Mouse (Mus musculus) gastrocnemius, postnatal 14 days (tissue): ENCODE data around the gene Zfp963. TPM values are rescaled to one million over a fixed set of nuclear protein-coding genes. Genes with fewer than 3 reads are reported as not detected.
A peak's percentile ranks its signal among the peaks of the same experiment; 100 is the strongest.
"Not testable (repeated sequence)": the region's sequence is repeated elsewhere in the genome, so short reads cannot be mapped to it uniquely, and the experiment has no call there.

ENCODE experiments used
- DNase-seq: peaks from one replicate; pipeline ENCODE4 v3.0.0; 2021; ENCODE audit warnings: mixed read lengths
- intact Hi-C: fragments of 180-260 bp; cut with DNase I; formaldehyde crosslinking; loops from one replicate; pipeline ENCODE4 v1.15.1; 2025; ENCODE audit warnings: low total_unique reads
- total RNA-seq, 2 experiments: library from RNA; stranded (reverse); gene quantifications; 2 replicates each; pipeline ENCODE4 v1.2.3; 2021

Zfp963 gene
- total RNA-seq, 2 experiments from 2014 or later, result 2.6 to 3.0 TPM

DNA sequence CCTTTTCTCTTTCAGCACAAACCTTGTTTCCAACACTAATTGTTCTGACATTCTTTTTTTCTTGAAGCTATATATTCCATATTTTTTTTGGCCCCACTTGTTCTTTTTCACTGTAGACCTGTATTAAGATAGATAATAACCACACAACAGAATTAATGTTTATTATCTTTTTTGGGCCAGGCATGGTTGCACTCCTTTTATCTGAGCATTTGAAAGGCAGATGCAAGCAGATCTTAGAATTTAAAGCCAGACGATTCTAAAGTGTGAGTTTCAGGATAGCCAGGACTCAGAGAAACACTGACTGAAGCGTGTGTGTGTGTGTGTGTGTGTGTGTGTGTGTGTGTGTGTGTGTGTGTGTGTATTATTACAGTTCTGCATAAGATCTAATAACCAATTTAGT lies 2.7 kb upstream of the Zfp963 start:
- intact Hi-C loops, result no loop called here
- DNase-seq, result no peak

DNA sequence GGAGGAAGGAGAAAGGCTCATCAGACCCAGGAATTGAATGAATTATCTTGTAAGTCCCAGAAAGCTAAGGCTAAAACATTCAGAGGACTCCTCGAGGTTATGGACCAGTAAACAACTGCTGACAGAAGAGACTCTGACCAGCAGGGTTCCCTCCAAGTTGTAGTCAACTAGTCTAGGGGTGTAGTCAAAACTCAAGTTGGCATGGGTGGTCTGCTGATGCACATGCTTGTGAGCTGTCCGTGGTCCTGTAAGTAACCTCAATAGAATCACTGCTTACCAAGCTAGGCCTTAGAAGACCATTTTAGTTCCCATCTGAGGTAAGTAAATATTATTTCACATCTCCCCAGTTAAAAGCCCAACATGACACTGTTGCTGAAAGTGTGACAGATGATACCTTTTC lies 8.5 kb downstream of the Zfp963 start:
- DNase-seq, result no peak
- intact Hi-C loops, result no loop called here

DNA sequence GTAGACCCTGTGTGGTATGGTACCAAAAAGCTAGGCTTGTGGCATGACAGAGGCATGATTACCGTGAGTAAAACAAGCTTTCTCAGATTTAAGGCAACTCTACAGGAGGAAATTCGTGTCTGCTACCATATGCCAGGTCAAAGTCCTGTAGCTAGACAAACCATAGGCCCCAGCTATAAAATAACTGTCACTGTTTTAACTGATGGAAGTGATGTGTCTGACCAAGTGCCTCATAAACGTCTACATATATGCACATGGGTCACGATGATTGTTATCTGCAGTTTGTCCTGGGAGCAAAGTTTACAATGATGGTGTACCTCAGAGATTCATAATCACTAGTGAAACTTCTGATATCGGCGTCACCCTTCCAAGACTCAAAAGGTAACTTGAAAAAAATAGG lies 9.0 kb downstream of the Zfp963 start:
- intact Hi-C loops, result no loop called here
- DNase-seq, result no peak

DNA sequence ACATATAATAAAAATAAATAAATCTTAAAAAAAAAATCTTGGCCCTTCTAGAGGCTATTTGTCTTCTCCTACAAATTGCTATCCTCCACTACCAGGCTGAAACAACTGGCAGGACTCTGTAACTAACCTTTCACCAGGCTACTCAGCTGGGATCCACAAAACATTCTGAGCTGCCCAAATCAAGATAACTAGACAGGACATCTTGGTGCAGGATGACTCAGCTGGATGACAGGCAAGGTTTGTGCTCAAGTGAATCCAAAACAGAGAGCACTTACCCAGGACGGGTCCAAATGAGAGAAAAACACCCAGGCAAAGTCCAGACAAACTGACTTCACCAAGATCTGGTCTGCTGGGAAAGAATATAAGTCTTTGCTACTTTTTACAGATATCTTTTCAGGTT lies 14.3 kb downstream of the Zfp963 start:
- intact Hi-C loops, result no loop called here
- no peak for DNase-seq

DNA sequence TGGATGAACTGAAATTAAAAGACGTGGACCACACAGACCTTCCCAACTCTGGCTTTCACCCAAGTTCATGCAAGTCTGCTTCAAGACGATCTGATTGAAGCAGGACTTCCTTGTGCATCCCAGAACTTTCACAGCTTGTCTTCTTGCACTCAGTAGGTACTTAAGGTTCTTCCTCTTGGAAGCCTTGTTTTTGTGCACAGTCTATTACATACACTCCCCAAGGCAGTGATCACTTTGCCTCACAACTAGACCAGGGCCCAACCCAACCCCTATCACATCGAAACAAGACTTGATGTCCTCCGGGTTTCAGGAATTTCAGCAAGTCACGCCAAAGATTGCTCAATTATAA lies 32.6 kb downstream of the Zfp963 start:
- intact Hi-C loops, result loop anchor here (10.0 kb wide), 1 partner anchor 92 kb away; the partner anchor contains the start of gene Zfp868
- no peak for DNase-seq

DNA sequence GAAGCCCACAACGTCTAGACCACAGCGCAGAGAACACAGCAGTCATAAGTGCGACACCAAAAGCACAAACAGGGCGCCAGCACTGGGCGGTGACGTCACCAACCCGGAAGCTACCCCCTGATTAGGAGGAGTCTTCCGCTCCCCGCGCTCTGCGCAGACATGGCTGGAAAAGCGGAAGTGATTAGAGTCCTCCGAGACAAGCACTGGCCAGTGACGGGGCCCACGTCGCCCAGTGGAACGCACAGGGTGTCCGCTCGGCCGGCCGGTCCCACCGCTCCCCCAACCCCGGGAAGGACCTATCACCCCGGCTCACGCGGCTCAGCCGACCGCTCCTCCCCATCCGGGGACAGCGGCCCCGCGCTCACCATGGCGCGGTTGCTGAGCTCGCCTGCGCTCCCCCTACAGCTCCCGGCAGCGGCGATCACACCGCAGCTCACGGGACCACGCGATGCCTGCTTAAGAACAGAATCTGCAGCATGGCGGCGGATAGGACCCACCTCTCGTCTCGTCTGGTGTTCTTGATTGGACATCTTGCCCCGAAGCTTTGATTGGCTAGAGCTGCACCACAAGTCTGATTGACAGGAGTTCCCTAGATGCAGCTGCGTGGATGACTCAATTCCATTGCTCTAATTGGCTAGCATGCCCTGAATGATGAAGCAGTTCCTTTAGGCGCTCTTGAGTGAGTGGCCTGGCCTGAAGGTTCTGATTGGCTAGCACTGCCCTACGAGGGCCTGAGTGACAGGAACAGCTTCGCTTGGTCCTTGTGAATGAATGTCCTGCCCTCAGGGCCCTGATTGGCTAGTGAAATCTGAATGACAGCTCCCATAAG lies 33.2 kb downstream of the Zfp963 start:
- intact Hi-C loops, result loop anchor here (10.0 kb wide), 1 partner anchor 92 kb away; the partner anchor contains the start of gene Zfp868
- peak; percentile 95 for DNase-seq

DNA sequence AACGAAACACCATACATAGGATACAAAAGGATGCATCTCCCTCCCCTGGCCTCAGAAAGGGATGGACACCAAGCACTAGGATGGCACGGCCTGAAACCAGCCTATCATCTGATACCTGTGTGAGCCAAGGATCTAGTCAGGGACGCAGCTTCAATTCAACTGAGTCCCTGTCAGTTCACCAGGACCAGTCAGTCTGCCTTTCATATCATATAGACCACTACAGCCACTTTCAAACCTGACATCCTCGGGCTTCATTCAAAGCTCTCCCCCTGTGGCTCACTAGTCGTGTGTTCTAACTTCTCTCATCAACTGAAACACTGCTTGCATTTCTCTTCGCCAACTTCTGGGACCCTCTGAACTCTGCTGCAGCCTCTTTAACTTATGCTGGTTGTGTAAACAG lies 34.4 kb downstream of the Zfp963 start:
- intact Hi-C loops, result loop anchor here (10.0 kb wide), 1 partner anchor 91 kb away; the partner anchor contains the start of gene Zfp868
- DNase-seq, result no peak

DNA sequence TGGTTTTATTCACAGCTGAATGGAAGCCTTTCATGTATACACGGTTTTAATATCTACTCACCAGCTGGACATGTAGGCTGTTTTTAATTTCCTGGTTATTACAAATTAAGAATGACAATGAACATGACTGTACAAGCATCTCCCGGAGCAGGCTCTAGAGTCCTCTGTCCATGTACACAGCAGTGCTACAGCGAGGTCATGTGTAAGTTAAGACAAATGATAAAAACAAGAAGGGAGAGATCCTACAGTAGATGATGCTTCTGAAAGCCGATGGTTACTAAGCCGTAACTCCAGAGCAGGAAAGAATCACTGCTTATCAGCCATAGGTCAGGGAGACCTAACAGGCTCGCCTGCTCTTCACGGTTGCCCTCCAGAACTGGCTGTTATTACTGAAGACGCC lies 36.3 kb downstream of the Zfp963 start:
- DNase-seq, result no peak
- intact Hi-C loops, result loop anchor here (10.0 kb wide), 1 partner anchor 89 kb away; the partner anchor contains the start of gene Zfp868

DNA sequence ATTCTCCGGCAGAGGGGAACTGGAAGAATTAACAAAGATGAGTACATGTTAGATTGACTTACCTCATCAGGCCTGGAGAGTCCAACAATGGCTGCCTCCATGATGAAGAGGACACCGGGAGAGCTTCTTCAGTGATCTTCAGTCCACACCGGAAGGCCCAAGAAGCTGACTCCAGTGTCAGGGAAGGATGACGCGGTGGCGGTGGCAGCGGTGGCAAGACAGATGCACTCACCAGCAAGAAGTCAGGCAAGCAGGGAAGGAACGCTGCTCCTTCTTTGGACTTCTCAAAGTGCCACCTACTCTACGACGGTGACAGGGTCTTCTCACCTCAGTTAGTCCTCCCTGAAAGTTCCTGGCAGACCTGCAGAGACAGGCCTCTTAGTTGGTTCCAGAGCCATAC lies 39.1 kb downstream of the Zfp963 start, which contains the start of gene Zfp869:
Zfp869 (minus strand) TSS at position 101 of the 400 bp plus-strand sequence.
- intact Hi-C loops, result loop anchor here (10.0 kb wide), 1 partner anchor 86 kb away; the partner anchor contains the start of gene Zfp868
- DNase-seq, result not testable (repeated sequence)

DNA sequence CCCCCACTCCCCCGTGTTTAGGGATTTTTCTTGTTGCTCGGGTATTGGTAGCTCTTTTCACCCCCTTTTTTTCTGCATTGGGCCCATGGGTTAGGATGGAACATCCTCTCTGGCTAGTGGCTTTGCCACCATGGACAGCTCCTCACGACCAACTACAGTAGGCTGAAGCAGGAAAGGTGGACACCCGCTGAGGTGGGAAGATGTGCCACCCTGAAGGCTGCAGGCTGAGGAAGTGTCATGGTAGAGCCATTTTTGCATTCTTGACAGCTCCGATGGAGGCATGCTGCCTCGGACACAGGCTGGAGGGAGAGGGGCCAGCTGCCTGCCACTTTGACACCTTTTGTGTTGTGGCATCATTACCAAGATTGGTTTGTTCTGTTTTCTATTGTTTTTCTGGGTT lies 48.0 kb downstream of the Zfp963 start:
- no peak for DNase-seq
- intact Hi-C loops, result no loop called here

Other genes with a start within 250 kb of the Zfp963 start
- gene Gm7697, start 227.0 kb downstream of the Zfp963 start, total RNA-seq, result not detected
- 1 to 10 TPM; 6.1 to 6.7 TPM for gene Zfp868, start 124.4 kb downstream of the Zfp963 start, total RNA-seq
- gene Zfp964, start 95.5 kb downstream of the Zfp963 start, total RNA-seq, result under 1 TPM; 0.60 to 0.84 TPM
- 1 to 10 TPM; 8.7 to 9.0 TPM for gene Zfp869, start 39.2 kb downstream of the Zfp963 start, total RNA-seq
- gene Gm20422, start 24.9 kb upstream of the Zfp963 start, total RNA-seq, result 1 to 10 TPM; 2.6 to 2.7 TPM
- 10 to 100 TPM; 11.6 to 11.9 TPM for gene Atp13a1, start 41.2 kb upstream of the Zfp963 start, total RNA-seq
- 10 to 100 TPM; 10.3 to 11.2 TPM for gene Zfp866, start 41.2 kb upstream of the Zfp963 start, total RNA-seq
- 1 to 10 TPM; 2.7 to 3.4 TPM for gene Gmip, start 58.7 kb upstream of the Zfp963 start, total RNA-seq
- gene Lpar2, start 72.5 kb upstream of the Zfp963 start, total RNA-seq, result under 1 TPM; 0.07 to 0.10 TPM
- under 1 TPM in 1 of 2 experiments, not detected in 1; 0.37 TPM for gene Pbx4, start 82.5 kb upstream of the Zfp963 start, total RNA-seq
- 10 to 100 TPM; 26.6 to 27.8 TPM for gene Cilp2, start 137.7 kb upstream of the Zfp963 start, total RNA-seq
- under 1 TPM in 1 of 2 experiments, not detected in 1; 0.31 TPM for gene Tssk6, start 152.2 kb upstream of the Zfp963 start, total RNA-seq
- gene Ndufa13, start 152.6 kb upstream of the Zfp963 start, total RNA-seq, result 100 to 1,000 TPM; 265 to 294 TPM
- gene Yjefn3, start 152.7 kb upstream of the Zfp963 start, total RNA-seq, result 10 to 100 TPM in 1 of 2 experiments, 1 to 10 TPM in 1; 7.8 to 10.2 TPM
- gene Gatad2a, start 246.4 kb upstream of the Zfp963 start, total RNA-seq, result 10 to 100 TPM; 31.0 to 35.1 TPM